Mouse (Mus musculus) CH12.LX (cell line): ENCODE data around the gene Ube2s.

Experiments
- CHD1 ChIP-seq: IDR thresholded peaks from 2 replicates; pipeline ENCODE4 v1.6.1; 2012; ENCODE audit warnings: low read depth, low read length, improper control_type of control experiment, inconsistent platforms
- CTCF ChIP-seq, 2 experiments: IDR thresholded peaks in 1 of 2; conservative IDR thresholded peaks in 1 of 2; 2 replicates each; pipeline ENCODE4 v1.5.1; 2011 to 2012; ENCODE audit warnings: low read depth in 2 of 2, low read length in 2 of 2, improper control_type of control experiment in 1 of 2, inconsistent platforms in 1 of 2, mild to moderate bottlenecking in 1 of 2, moderate library complexity in 1 of 2
- HCFC1 ChIP-seq: IDR thresholded peaks from 2 replicates; pipeline ENCODE4 v1.6.1; 2012; ENCODE audit warnings: low read depth, mild to moderate bottlenecking, inconsistent platforms, low read length, improper control_type of control experiment
- KAT2A ChIP-seq: IDR thresholded peaks from 2 replicates; pipeline ENCODE4 v1.6.1; 2012; ENCODE audit warnings: low read length, improper control_type of control experiment, inconsistent platforms; ENCODE audit not compliant: insufficient replicate concordance
- MXI1 ChIP-seq: IDR thresholded peaks from 2 replicates; pipeline ENCODE4 v1.6.1; 2011; ENCODE audit warnings: mild to moderate bottlenecking, low read depth, low read length, improper control_type of control experiment
- SMC3 ChIP-seq: IDR thresholded peaks from 2 replicates; pipeline ENCODE4 v1.6.1; 2011; ENCODE audit warnings: low read depth, low read length, improper control_type of control experiment
- USF1 ChIP-seq: IDR thresholded peaks from 2 replicates; pipeline ENCODE4 v1.6.1; 2014; ENCODE audit warnings: low read depth, mild to moderate bottlenecking, inconsistent platforms, low read length, improper control_type of control experiment

DNA sequence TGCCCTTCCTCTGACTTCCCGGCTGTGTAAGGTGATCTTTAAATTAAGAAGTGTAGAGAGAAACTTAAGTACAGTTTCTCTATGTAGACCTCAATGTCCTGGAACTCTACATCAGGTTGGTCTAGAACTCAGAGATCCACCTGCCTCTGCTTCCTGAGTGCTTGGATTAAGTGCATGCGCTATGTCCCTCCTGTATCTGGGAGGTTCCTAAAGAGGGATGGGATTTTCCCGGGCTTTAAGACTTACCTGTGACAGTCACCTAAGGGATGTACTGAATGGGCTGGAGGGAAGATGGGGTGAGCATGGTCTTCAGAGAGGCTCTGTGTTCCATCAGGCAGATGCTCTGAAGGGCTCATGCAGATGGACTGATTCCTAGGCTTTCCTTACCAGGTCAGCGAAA lies 18.7 kb downstream of the Ube2s start:
- TF ChIP-seq CTCF (conservative IDR thresholded peaks at IDR 0.05 in 1 of 2, IDR thresholded peaks at IDR 0.05 in 1 of 2; ENCODE audit: low read depth in 2 of 2, low read length in 2 of 2) (no peak), USF1 (no peak), KAT2A (no peak), HCFC1 (no peak), CHD1 (no peak), MXI1 (no peak), SMC3 (no peak)
